Mouse (Mus musculus) CH12F3 (cell line): Measurements from ENCODE around the gene Slc2a4.

Experiments
- in situ Hi-C: fragments of 300-500 bp; cut with MboI; formaldehyde crosslinking; loops from 2 replicates; pipeline ENCODE4 v1.14.3; 2020; ENCODE audit warnings: low sequenced_read_pairs

Gene Slc2a4

DNA sequence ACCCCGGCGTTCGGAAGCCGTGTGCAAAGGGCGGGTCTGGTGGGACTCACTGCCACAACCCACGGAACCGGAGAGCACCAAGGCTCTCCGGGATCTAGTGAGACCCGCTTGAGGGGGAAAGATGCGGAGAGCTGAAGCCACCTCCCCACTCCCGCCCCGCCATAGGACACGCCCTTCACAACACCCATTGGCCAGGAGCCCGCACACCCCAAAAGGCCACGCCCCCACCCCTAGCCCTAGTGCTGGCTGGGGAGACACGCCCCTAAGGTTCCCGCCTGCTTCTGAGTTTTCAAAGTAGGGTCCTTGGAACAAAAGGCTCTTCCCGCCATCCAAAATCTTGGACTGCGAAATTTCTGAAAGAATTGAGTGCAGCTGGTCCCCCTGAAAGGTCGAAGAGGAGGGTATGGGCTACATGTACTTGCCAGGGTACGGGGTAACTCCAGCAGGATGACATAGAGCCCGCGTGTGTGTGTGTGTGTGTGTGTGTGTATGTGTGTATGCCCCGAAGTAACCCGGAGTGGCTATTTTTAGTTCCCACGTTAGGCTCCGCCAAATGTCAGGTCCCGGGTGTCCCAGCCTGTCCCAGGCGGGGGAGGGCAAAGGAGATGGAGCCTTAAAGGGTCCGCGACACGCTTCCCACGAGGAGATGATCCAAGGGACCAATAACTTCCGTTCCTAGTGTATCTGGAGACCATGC, at the start of gene Slc2a4:
Gene Slc2a4 (minus strand): TSS at position 123 of the 697 bp plus-strand sequence.
- in situ Hi-C loops, result no loop called here

- in situ Hi-C loops, result no loop called here
Measured at GRCm38 (mm10) chr11:69997070-69997509, 49.1 kb upstream of the Slc2a4 start.

DNA sequence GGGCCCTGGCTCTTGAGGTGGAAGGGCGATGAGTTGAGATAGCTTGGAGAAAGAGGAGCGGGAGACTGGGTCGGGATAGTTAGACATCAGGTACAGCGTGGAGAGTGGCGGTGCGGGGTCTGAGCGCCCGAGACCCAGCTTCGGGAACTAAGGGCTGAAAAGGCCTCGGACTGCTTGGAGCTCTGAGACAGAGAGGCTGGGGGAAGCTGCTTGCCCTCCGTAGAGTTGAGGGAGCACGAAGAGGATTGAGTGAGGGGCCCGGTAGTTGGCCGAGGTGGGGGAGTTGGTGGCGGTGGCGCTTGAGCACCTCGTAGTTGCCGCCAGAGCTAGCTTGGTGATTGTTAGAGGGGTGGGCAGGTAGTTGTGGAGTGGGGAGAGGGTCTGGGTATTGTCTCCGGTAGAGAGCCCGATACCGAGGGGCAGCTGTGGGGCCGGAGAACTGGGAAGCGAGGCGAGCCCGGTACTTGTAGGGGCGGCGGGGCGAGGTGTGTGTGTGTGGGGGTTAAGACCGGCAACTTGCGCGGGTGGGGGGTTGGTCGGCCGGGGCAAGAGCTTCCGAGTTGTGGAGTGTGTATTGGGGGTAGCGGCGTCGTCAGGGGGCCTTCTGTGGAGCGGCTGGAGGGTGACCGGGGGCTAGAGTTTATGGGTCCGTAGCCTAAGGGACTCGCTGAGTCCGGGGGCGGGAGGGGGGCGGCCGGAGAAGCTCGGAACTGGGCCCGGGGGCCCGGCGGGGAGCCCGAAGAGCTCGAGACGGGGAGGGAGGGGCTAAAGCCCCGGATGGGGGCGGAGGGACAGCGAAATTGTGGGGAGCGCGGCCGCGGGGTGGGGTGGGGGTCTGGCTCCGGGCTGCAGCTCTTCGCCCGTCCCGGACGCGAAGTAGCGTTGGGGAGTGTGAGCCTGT, 48.4 kb upstream of the Slc2a4 start:
- in situ Hi-C loops, result no loop called here

DNA sequence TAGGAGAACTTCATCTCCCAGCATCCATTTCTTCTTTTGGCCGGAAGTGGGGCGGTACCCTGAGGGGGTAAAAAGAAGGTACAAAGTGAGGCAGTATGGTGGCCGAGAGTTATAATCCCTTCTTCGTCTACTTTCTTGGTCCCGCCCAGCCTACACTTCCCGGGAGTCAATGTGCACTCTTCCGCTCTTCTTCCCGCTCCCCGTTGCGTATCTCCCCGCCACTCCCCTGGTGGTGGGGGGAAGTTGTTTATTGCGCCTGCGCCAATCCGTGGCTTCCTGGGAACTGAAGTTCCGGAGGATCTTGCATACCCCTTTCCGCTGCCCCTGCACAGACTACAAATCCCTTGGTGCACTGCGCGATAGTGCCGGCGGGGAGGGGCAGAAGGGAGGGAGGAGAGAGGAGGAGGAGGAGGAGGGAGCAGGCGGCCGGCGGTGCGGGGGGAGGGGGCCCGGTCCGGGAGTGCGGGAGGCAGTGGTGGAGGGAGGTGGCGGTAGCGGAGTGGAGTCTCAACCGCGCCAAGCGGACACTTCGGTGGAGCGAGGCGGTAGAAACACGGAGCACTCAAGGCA, 47.5 kb upstream of the Slc2a4 start, which contains the start of gene Phf23:
Gene Phf23 (plus strand): TSS at position 387 of the 570 bp plus-strand sequence.
- in situ Hi-C loops, result no loop called here

- in situ Hi-C loops, result no loop called here
Measured at GRCm38 (mm10) chr11:69994401-69995090, 46.6 kb upstream of the Slc2a4 start.

- in situ Hi-C loops, result no loop called here
Measured at GRCm38 (mm10) chr11:69992932-69993331, 44.9 kb upstream of the Slc2a4 start.

GRCm38 (mm10) chr11:69992396-69992795, 44.4 kb upstream of the Slc2a4 start:
- in situ Hi-C loops, result no loop called here

- in situ Hi-C loops, result no loop called here
Measured at GRCm38 (mm10) chr11:69991711-69992110, 43.7 kb upstream of the Slc2a4 start.

DNA sequence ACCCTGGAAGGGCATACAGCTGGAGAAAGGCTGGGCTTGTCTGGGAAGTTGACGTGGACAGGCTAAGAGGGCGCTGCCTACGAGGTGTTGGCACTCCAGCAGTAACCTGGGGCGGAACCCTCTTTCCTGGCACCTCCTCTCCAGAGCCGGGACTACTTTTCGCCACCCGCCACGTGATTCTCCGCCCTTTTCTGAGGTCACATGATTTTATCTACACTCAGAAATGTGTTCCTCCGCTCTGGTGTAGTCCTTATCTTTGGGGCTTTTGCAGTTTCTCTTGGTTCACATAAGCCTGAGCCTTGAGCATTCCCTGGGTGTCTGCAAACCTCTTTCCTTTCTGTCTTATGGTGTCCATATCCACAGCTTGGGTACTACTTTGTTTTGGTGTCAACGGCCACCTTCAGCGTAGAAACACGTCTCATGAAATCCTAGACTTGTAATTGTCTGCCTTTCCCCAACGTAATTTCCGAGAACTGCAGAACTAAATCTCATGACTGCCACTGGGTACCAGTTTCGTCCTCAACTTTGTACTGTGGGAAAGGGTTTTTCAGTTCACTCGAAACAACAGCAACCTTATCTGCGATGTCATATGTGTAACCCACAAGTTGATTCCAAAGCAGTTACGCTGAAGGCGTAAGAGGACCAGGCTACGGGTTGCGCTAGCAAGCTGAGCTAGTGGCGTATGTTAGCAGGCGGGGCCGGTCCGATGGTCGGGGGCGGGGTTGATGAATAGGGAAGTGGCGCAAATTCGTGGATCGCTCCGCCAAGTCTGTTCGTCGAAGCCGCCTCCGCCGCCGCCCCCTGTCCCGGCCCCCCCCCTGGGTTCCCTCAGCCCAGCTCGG, 43.1 kb upstream of the Slc2a4 start, which contains the start of gene Gabarap:
Gene Gabarap (plus strand): TSS at position 294 of the 842 bp plus-strand sequence.
- in situ Hi-C loops, result no loop called here

GRCm38 (mm10) chr11:69989949-69990348, 42.0 kb upstream of the Slc2a4 start:
- in situ Hi-C loops, result no loop called here

- in situ Hi-C loops, result no loop called here
Measured at GRCm38 (mm10) chr11:69984431-69984830, 36.4 kb upstream of the Slc2a4 start.

- in situ Hi-C loops, result no loop called here
Measured at GRCm38 (mm10) chr11:69983377-69983776, 35.4 kb upstream of the Slc2a4 start.

DNA sequence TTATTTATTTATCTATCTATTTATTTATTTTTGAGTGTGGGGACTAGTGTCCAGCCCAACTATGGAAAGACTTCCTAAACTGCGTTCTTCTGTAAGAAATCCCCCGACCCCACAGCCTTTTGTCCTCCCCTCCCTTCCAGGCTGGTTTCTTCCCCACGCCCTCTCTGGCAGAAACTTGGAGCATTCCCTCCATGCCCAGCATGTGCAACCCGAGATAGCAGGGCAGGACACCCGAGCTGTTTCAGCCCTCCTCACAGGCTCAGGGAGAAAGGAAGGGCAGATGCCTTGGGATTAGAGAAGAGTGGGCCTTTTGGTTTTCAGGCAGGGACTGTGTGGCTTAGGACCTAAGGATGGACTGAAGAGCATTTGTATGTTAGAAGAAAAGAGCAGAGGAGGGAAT, 34.9 kb upstream of the Slc2a4 start:
- in situ Hi-C loops, result no loop called here

GRCm38 (mm10) chr11:69982225-69982624, 34.2 kb upstream of the Slc2a4 start, which contains the start of gene Elp5:
Gene Elp5 (minus strand): TSS chr11:69982517.
- in situ Hi-C loops, result no loop called here

DNA sequence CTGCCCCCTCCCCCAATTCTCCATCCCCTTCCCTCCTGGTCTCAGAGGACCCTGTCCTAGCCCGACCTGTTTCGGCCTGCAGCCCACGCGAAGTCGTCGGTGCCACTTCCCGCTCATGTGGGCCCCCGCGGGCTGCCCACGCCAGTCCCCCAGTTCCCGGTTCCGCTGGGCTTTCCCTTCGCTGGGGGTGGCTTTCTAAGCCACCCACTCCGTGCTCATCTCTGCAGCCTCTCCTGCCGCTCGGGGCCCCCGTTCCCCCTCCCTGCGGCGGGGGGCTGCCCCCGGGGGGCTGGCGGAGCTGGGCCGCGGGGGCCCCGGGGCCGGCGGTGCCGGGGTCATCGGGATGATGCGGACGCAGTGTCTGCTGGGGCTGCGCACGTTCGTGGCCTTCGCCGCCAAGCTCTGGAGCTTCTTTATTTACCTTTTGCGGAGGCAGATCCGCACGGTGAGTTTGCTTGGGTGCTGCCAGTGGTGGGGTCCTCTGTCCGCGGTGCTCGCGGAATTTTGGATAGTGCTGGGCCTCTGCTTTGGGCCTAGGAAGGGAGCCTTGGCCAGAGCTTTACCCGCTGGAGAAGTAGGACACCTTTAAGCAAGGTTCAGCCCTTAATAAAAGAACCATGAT, 33.3 kb upstream of the Slc2a4 start, which contains the start of gene Ctdnep1:
Gene Ctdnep1 (plus strand): TSS at position 16 of the 622 bp plus-strand sequence.
- in situ Hi-C loops, result no loop called here

DNA sequence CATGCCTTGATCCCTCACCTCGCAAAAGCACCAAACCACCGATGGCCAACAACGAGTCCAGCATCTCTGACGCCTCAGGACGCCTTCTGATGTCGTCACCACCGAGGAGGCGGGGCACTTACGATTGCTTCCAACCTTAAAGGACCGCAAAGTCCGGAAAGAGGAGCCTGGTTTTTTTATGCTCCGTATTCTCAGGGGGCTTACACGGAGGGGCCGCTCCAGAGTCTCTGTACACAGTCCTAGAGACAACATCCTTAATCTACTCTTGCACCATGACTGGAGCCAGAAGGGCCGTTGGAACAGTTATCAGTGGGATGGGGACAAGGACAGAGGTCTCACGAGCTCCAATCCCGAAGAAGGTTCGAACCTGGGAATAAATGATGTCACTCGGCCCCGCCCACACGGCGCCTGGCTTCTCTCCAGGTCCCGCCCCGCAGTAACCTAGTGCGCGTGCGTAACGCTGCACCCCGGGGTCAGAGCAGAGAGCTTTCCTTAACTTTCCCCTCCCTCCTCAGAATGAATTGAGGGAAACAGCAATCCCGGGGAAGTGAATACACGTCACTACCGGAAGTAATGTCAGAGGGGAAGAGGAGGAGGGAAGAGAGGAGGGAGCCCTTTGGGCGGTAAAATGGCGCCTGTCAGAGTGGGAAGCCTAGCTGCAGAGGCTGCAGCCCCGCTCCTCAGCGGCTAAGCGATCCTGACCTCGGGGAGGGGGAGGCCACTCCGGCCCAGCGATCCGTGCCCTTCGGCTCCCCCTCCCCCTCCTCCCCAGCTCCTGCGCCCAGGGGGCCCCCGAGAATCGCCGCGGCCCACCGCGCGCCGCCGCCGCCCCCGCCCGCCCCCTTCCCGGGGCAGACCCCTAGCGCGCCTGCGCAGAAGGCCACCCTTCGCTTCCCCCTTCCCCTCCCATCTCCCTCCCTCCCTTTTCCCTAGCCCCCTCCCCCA, 32.5 kb upstream of the Slc2a4 start:
- in situ Hi-C loops, result no loop called here

- in situ Hi-C loops, result no loop called here
Measured at GRCm38 (mm10) chr11:69979827-69980195, 31.8 kb upstream of the Slc2a4 start.

- in situ Hi-C loops, result no loop called here
Measured at GRCm38 (mm10) chr11:69976271-69976670, 28.3 kb upstream of the Slc2a4 start.
